Mouse (Mus musculus): ENCODE measurements around the gene Lrfn3.
A peak's percentile ranks its signal among the peaks of the same experiment; 100 is the strongest.

The Lrfn3 gene

GRCm38 (mm10) chr7:30310136-30310535 lies 52.4 kb downstream of the Lrfn3 start:
- DNase-seq = no peak

GRCm38 (mm10) chr7:30309395-30310129 lies 53.0 kb downstream of the Lrfn3 start:
- DNase-seq = no peak

- DNase-seq = peak; percentile 93
These were observed 54.2 kb downstream of the Lrfn3 start, which contains the start of gene Alkbh6 for GRCm38 (mm10) chr7:30308076-30309005. Alkbh6 (plus strand) TSS chr7:30308717.

GRCm38 (mm10) chr7:30306083-30306779 lies 56.3 kb downstream of the Lrfn3 start:
- no peak for DNase-seq
